24 mouse cellular contexts compared by ENCODE assay signal in the genomic region with DNA sequence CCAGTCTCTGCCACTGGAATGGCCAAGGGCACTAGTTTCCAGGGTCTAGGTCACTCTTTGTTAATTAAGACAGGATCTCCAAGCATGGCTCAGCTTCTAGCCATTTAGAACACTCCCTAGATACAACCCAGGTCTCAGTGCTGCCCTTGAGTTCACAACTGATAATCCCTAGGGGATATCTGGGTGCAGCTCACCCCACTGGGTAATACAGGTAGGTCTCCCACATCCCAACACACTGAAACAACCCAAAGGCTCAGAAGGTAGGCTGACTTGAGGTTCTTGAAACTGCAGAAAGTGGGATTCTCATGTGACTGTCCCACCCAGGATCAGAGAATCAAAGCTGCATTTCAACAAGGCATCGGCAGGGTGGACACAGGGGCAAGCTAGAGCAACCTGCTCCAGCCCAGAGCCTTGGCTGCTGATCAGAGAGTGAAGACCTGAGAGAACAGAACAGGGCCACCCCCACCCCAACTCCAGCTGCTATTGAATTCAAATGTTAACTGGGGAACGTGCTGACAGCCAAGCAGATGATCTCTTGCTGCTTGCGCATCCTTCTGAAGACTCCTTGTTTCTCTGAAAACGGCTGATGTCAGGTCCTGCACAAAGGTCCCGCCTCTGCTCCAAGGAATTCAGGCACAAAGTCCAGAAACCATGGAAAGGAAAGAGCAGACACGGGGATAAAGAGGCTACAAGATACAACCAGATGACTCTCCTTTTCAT. TPM values are rescaled to one million over a fixed set of nuclear protein-coding genes. Genes with fewer than 3 reads are reported as not detected.
A peak's percentile ranks its signal among the peaks of the same experiment; 100 is the strongest.
DNase-seq lines count a peak whose midpoint lies in the region; ATAC-seq and TF ChIP-seq lines count a peak whose summit lies in the region.
"Had no signal": no experiment of that assay in that cellular context is flagged by ENCODE, and none has a peak within 500 bp of the region (broad histone marks: within the 10 kb centered on the region; RNA-seq: fewer than 3 reads in every experiment).

No protein-coding gene starts in this region.

- no peak for TF ChIP-seq POLR2A in MEL (IDR thresholded peaks at IDR 0.05; ENCODE audit: control insufficient read depth in 1 of 2, insufficient read depth in 1 of 2, low read depth in 1 of 2, low read length in 2 of 2, poor library complexity in 1 of 2)
- no peak for TF ChIP-seq POLR2A in lung, adult 2 months (IDR thresholded peaks at IDR 0.05; ENCODE audit: borderline replicate concordance, extremely low read depth, low read depth, low read length)

- peaks cover 16% of the 10 kb centered on the region for H3K79me2 ChIP-seq in MEL (ENCODE audit: control insufficient read depth, insufficient read depth, low read length, poor library complexity)

- TF ChIP-seq RAD21 in MEL (IDR thresholded peaks at IDR 0.05; ENCODE audit: low read depth, low read length), result no peak

- no peak overlapping the region for H3K4me3 ChIP-seq in intestine, embryonic 16.5 days (ENCODE audit: low read length)
- H3K4me3 ChIP-seq in intestine, postnatal 0 days (ENCODE audit: low read depth, low read length), result no peak overlapping the region
- H3K4me3 ChIP-seq in MEL (ENCODE audit: control insufficient read depth in 1 of 2, insufficient read depth in 1 of 2, low read depth in 2 of 2, low read length in 2 of 2), result peak overlapping the region; percentile 31 to 40
- no peak overlapping the region for H3K4me3 ChIP-seq in lung, adult 2 months (replicated peaks; ENCODE audit: extremely low read depth, low read depth, low read length)
- H3K4me3 ChIP-seq: forebrain, embryonic 10.5 days; gastrocnemius, adult 2 months; heart, embryonic 13.5 days; left cerebral cortex, adult 2 months; midbrain, embryonic 12.5 days; neural tube, embryonic 13.5 days had no signal

- H3K4me1 ChIP-seq in intestine, embryonic 16.5 days (ENCODE audit: control insufficient read depth, insufficient read depth, low read length), result no peaks in the 10 kb centered on the region
- H3K4me1 ChIP-seq in intestine, postnatal 0 days (replicated peaks; ENCODE audit: control insufficient read depth, insufficient read depth, low read length), result no peaks in the 10 kb centered on the region
- peaks cover 30 to 59% of the 10 kb centered on the region in 2 experiments for H3K4me1 ChIP-seq in MEL (ENCODE audit: control insufficient read depth in 1 of 2, insufficient read depth in 2 of 2, low read length in 2 of 2)
- H3K4me1 ChIP-seq in lung, adult 2 months (ENCODE audit: control insufficient read depth, insufficient read depth, low read length), result peaks cover 13% of the 10 kb centered on the region
- H3K4me1 ChIP-seq: midbrain, embryonic 12.5 days had no signal

- H3K36me3 ChIP-seq in intestine, embryonic 16.5 days (ENCODE audit: control insufficient read depth, insufficient read depth, low read length), result no peaks in the 10 kb centered on the region
- no peaks in the 10 kb centered on the region for H3K36me3 ChIP-seq in intestine, postnatal 0 days (ENCODE audit: control insufficient read depth, insufficient read depth)
- H3K36me3 ChIP-seq in MEL (ENCODE audit: control insufficient read depth in 1 of 2, insufficient read depth in 2 of 2, low read length in 2 of 2), result peaks cover 0 to 46% of the 10 kb centered on the region in 2 experiments; a peak in 2 of 4 replicates
- H3K36me3 ChIP-seq: forebrain, embryonic 10.5 days; heart, embryonic 13.5 days; midbrain, embryonic 12.5 days; neural tube, embryonic 13.5 days had no signal

- no peak overlapping the region for H3K4me2 ChIP-seq in intestine, embryonic 16.5 days (ENCODE audit: low read depth, low read length)
- H3K4me2 ChIP-seq in intestine, postnatal 0 days (replicated peaks; ENCODE audit: low read depth), result no peak overlapping the region
- H3K4me2 ChIP-seq: heart, embryonic 13.5 days; midbrain, embryonic 12.5 days; neural tube, embryonic 13.5 days had no signal

- no peak overlapping the region for H3K27ac ChIP-seq in intestine, embryonic 16.5 days (ENCODE audit: low read length)
- no peak overlapping the region for H3K27ac ChIP-seq in intestine, postnatal 0 days (ENCODE audit: low read depth, low read length)
- H3K27ac ChIP-seq in MEL (ENCODE audit: control insufficient read depth, low read depth, low read length), result peak overlapping the region; percentile 86
- H3K27ac ChIP-seq: forebrain, embryonic 10.5 days; heart, embryonic 13.5 days; left cerebral cortex, adult 2 months; macrophage; midbrain, embryonic 12.5 days; neural tube, embryonic 13.5 days had no signal

- WGBS in intestine, embryonic 16.5 days, result 52% methylated on average over 6 of the region's 6 CpGs
- WGBS in intestine, postnatal 0 days, result 48% methylated on average over 6 of the region's 6 CpGs
- 58% methylated on average over 6 of the region's 6 CpGs for WGBS in lung, adult 2 months

- H3K9me3 ChIP-seq in intestine, embryonic 16.5 days (ENCODE audit: control insufficient read depth, low read length), result no peaks in the 10 kb centered on the region
- no peaks in the 10 kb centered on the region for H3K9me3 ChIP-seq in intestine, postnatal 0 days (ENCODE audit: control insufficient read depth)
- H3K9me3 ChIP-seq in MEL (replicated peaks; ENCODE audit: insufficient read depth, low read length), result no peaks in the 10 kb centered on the region
- H3K9me3 ChIP-seq: forebrain, embryonic 10.5 days; heart, embryonic 13.5 days; midbrain, embryonic 12.5 days; neural tube, embryonic 13.5 days had no signal

- TF ChIP-seq CTCF in intestine, postnatal 0 days (IDR thresholded peaks at IDR 0.05; ENCODE audit: low read depth), result no peak
- TF ChIP-seq CTCF in MEL (IDR thresholded peaks at IDR 0.05 in 2 of 3, conservative IDR thresholded peaks at IDR 0.05 in 1 of 3; ENCODE audit: control insufficient read depth in 1 of 3, insufficient read depth in 1 of 3, low read depth in 2 of 3, low read length in 3 of 3, poor library complexity in 1 of 3, severe bottlenecking in 1 of 3), result peak in 1 of 3 experiments; percentile 1; a peak in 1 of 6 replicates
- TF ChIP-seq CTCF in lung, adult 2 months (IDR thresholded peaks at IDR 0.05; ENCODE audit: insufficient read depth, low read length), result no peak

- TF ChIP-seq EP300 in MEL (IDR thresholded peaks at IDR 0.05; ENCODE audit: low read depth in 1 of 2, low read length in 2 of 2), result peak; percentile 73 to 80

- peak; percentile 78 for DNase-seq in MEL (ENCODE audit: low read depth, low spot score)
- peak; percentile 86 for DNase-seq in kidney, adult 9 months
- peak; percentile 67 to 84 for DNase-seq in kidney, postnatal 36 days
- DNase-seq in lung, adult 2 months, result no peak
- DNase-seq in adrenal gland, adult 8-10 months, result no peak
- DNase-seq: adrenal gland, postnatal 36 days; cerebellum, adult 18-20 months; gastrocnemius, adult 2 months; heart, postnatal 4 days; layer of hippocampus, adult 9-11 months; left cerebral cortex, postnatal 4 days; liver; thymus, postnatal 36 days had no signal

- no peak overlapping the region for H3K9ac ChIP-seq in intestine, embryonic 16.5 days (ENCODE audit: low read depth, low read length)
- no peak overlapping the region for H3K9ac ChIP-seq in intestine, postnatal 0 days (ENCODE audit: low read depth, low read length)
- peak overlapping the region; percentile 58 for H3K9ac ChIP-seq in MEL (ENCODE audit: control insufficient read depth, low read depth, low read length, poor library complexity, severe bottlenecking)
- H3K9ac ChIP-seq: heart, embryonic 13.5 days; midbrain, embryonic 12.5 days; neural tube, embryonic 13.5 days had no signal

- H3K27me3 ChIP-seq in intestine, embryonic 16.5 days (replicated peaks; ENCODE audit: control insufficient read depth, insufficient read depth, low read length), result no peaks in the 10 kb centered on the region
- no peaks in the 10 kb centered on the region for H3K27me3 ChIP-seq in intestine, postnatal 0 days (replicated peaks; ENCODE audit: control insufficient read depth, insufficient read depth, low read length)
- H3K27me3 ChIP-seq in MEL (ENCODE audit: control insufficient read depth in 1 of 2, insufficient read depth in 2 of 2, low read length in 2 of 2), result no peaks in the 10 kb centered on the region
- H3K27me3 ChIP-seq: heart, embryonic 13.5 days; midbrain, embryonic 12.5 days; neural tube, embryonic 13.5 days; Patski had no signal

- 0 out of 2 replicates have a peak, but pooled peaks have one; percentile 17 for ATAC-seq in intestine, embryonic 16.5 days
- ATAC-seq in intestine, postnatal 0 days, result no peak
- no peak for ATAC-seq in monocyte, adult 5-6 weeks (replicated peaks; ENCODE audit: insufficient number of reproducible peaks, low FRiP score, low TSS enrichment, poor library complexity, severe bottlenecking)
- ATAC-seq: hindbrain, embryonic 16.5 days; Patski had no signal

TF ChIP-seq in MEL, 35 proteins besides CTCF, POLR2A, EP300 and RAD21 (continues in another document):
- TF ChIP-seq MYB (IDR thresholded peaks at IDR 0.05; ENCODE audit: low read depth, low read length) (no peak), ZKSCAN1 (IDR thresholded peaks at IDR 0.05; ENCODE audit: low read depth, low read length) (no peak), TAL1 (IDR thresholded peaks at IDR 0.05; ENCODE audit: low read length) (peak; percentile 77), ETS1 (IDR thresholded peaks at IDR 0.05; ENCODE audit: low read depth, low read length) (peak; percentile 56), ZC3H11A (IDR thresholded peaks at IDR 0.05; ENCODE audit: low read depth, low read length) (no peak), CHD2 (IDR thresholded peaks at IDR 0.05; ENCODE audit: low read length) (no peak), HCFC1 (IDR thresholded peaks at IDR 0.05; ENCODE audit: low read depth, low read length) (no peak), MAZ (IDR thresholded peaks at IDR 0.05; ENCODE audit: low read depth, low read length) (no peak)

RNA-seq across cellular contexts. Expression of gene Ropn1l, which starts 39.2 kb away (rescaled TPM):
- polyA plus RNA-seq in intestine, embryonic 16.5 days (2015; fragmentation: Nextera tagmentation; extraction: Ambion mirVana), result 1.7 and 1.9 TPM in 2 replicates
- polyA plus RNA-seq in intestine, postnatal 0 days (2015; fragmentation: Nextera tagmentation; extraction: Ambion mirVana), result 0.69 and 1.2 TPM in 2 replicates
- 0.96 and 1.3 TPM in 2 replicates for total RNA-seq in MEL (2012; rRNA removed)
- polyA plus RNA-seq in MEL (2012; ENCODE audit: insufficient read depth in 1 of 2, insufficient read length in 2 of 2, low read depth in 1 of 2, low replicate concordance in 2 of 2, missing spikeins in 1 of 2), result 1 to 10 TPM in 1 of 2 experiments, not detected in 1; 1.7 TPM
- polyA plus RNA-seq in lung, adult 2 months (2012; rRNA removed), result 2.1 and 2.4 TPM in 2 replicates
- total RNA-seq in adrenal gland, adult 8-10 months (2022), result 1 to 10 TPM; 2.1 to 3.3 (median 2.4) TPM
- total RNA-seq in monocyte, adult 5-6 weeks (2017), result 0.29 to 3.7 TPM (median 1.2 TPM) in 3 replicates
- total RNA-seq: gastrocnemius, adult 2 months had no signal

RNA-seq across cellular contexts. Expression of gene Ankrd33b, which starts 46.8 kb away (rescaled TPM):
- 0.07 and 0.76 TPM in 2 replicates for polyA plus RNA-seq in intestine, embryonic 16.5 days (2015; fragmentation: Nextera tagmentation; extraction: Ambion mirVana)
- polyA plus RNA-seq in intestine, postnatal 0 days (2015; fragmentation: Nextera tagmentation; extraction: Ambion mirVana), result 0.25 and 0.29 TPM in 2 replicates
- total RNA-seq in MEL (2012; rRNA removed), result 12.0 and 16.1 TPM in 2 replicates
- polyA plus RNA-seq in MEL (2012; ENCODE audit: insufficient read depth in 1 of 2, insufficient read length in 2 of 2, low read depth in 1 of 2, low replicate concordance in 2 of 2, missing spikeins in 1 of 2), result 10 to 100 TPM in 1 of 2 experiments, not detected in 1; 11.1 TPM
- 39.4 and 42.2 TPM in 2 replicates for polyA plus RNA-seq in lung, adult 2 months (2012; rRNA removed)
- total RNA-seq in adrenal gland, adult 8-10 months (2022), result 1 to 10 TPM; 1.1 to 3.8 (median 2.7) TPM
- total RNA-seq in monocyte, adult 5-6 weeks (2017), result 0.97 to 11.6 TPM (median 9.1 TPM) in 3 replicates

Comparison
In these comparisons a context has a peak if more than half of its experiments do, and no peak if none do; other contexts are left out.
1. H3K4me3 ChIP-seq: peak in MEL (2 of 2); none in intestine, embryonic 16.5 days (single experiment), intestine, postnatal 0 days (single experiment) and lung, adult 2 months (single experiment).
2. DNase-seq: peak in MEL (single experiment), kidney, adult 9 months (single experiment) and kidney, postnatal 36 days (2 of 2); none in lung, adult 2 months (single experiment) and adrenal gland, adult 8-10 months (single experiment).